Mouse (Mus musculus) ovary, postnatal 14 days (tissue): Measurements from ENCODE around the gene Col9a2.

ENCODE experiments used
- DNase-seq: peaks from one replicate; pipeline ENCODE4 v3.0.0; 2022; ENCODE audit warnings: low spot score

The Col9a2 gene

GRCm38 (mm10) chr4:121039331-121040115 is at the start of gene Col9a2:
Col9a2 (plus strand) TSS chr4:121039385.
- no peak for DNase-seq

- no peak for DNase-seq
Observed at GRCm38 (mm10) chr4:120992284-120992683, 46.9 kb upstream of the Col9a2 start.

- no peak for DNase-seq
Observed at GRCm38 (mm10) chr4:120993025-120993424, 46.2 kb upstream of the Col9a2 start.

GRCm38 (mm10) chr4:120995911-120996310 is 43.3 kb upstream of the Col9a2 start:
- DNase-seq = no peak

- no peak for DNase-seq
Observed at GRCm38 (mm10) chr4:121001042-121001441, 38.1 kb upstream of the Col9a2 start.

- no peak for DNase-seq
Observed at GRCm38 (mm10) chr4:121001659-121002058, 37.5 kb upstream of the Col9a2 start.

- DNase-seq = no peak
Observed at GRCm38 (mm10) chr4:121002400-121003171, 36.6 kb upstream of the Col9a2 start.

GRCm38 (mm10) chr4:121003611-121004091 is 35.5 kb upstream of the Col9a2 start:
- no peak for DNase-seq

- no peak for DNase-seq
Observed at GRCm38 (mm10) chr4:121004679-121005078, 34.5 kb upstream of the Col9a2 start.

- DNase-seq = no peak
Observed at GRCm38 (mm10) chr4:121007006-121007405, 32.2 kb upstream of the Col9a2 start.

GRCm38 (mm10) chr4:121008071-121008745 is 31.0 kb upstream of the Col9a2 start:
- DNase-seq = no peak

GRCm38 (mm10) chr4:121009151-121009550 is 30.0 kb upstream of the Col9a2 start:
- DNase-seq = no peak

GRCm38 (mm10) chr4:121010770-121011549 is 28.2 kb upstream of the Col9a2 start:
- DNase-seq = no peak

GRCm38 (mm10) chr4:121014594-121015267 is 24.5 kb upstream of the Col9a2 start:
- DNase-seq = no peak

GRCm38 (mm10) chr4:121015268-121015659 is 23.9 kb upstream of the Col9a2 start:
- no peak for DNase-seq

- no peak for DNase-seq
Observed at GRCm38 (mm10) chr4:121016021-121016898, 22.9 kb upstream of the Col9a2 start.

- peak; percentile 98 for DNase-seq
Observed at GRCm38 (mm10) chr4:121016928-121017657, 22.1 kb upstream of the Col9a2 start, which contains the start of gene Smap2. Smap2 (minus strand) TSS chr4:121017247.

- DNase-seq = no peak
Observed at GRCm38 (mm10) chr4:121018250-121018649, 20.9 kb upstream of the Col9a2 start.

- no peak for DNase-seq
Observed at GRCm38 (mm10) chr4:121020040-121020790, 19.0 kb upstream of the Col9a2 start.
